Mouse (Mus musculus): ENCODE data around the gene Taar8a. TPM values are rescaled to one million over a fixed set of nuclear protein-coding genes. Genes with fewer than 3 reads are reported as not detected.
"Not testable (repeated sequence)": the region's sequence is repeated elsewhere in the genome, so short reads cannot be mapped to it uniquely, and the experiment has no call there.

Taar8a gene
- polyA plus RNA-seq (2014; fragmentation: Nextera tagmentation; extraction: Ambion mirVana): not detected in 2 replicates

DNA sequence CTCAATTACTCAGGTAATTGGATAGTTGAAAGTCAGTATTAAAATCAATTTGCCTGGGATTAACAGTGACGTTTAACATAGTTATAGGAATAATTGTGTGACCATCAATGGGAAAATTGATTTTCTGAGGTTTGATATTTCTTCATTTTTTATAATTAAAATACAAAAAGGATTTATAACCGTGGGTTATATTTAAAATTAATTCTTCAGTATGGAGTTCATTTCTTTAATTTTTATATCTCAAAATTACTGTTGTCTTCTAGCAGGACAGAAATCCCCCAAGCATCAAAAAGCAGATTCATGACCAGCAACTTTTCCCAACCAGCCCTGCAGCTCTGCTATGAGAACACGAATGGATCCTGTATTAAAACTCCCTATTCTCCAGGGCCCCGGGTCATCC, at the start of gene Taar8a:
Gene Taar8a (plus strand): TSS at position 301 of the 400 bp plus-strand sequence.
- 69% methylated on average over 2 of the region's 4 CpGs for WGBS
- H3K9me3 ChIP-seq (ENCODE audit: control insufficient read depth, low read length); H3K4me2 ChIP-seq; H3K4me1 ChIP-seq (replicated peaks; ENCODE audit: control insufficient read depth, insufficient read depth, low read length); H3K36me3 ChIP-seq (ENCODE audit: control insufficient read depth, insufficient read depth, low read length); ATAC-seq (replicated peaks; ENCODE audit: low FRiP score); H3K27ac ChIP-seq (ENCODE audit: low read depth, low read length); H3K27me3 ChIP-seq (replicated peaks; ENCODE audit: control insufficient read depth, insufficient read depth, low read length); DNase-seq (ENCODE audit: low spot score); H3K9ac ChIP-seq (ENCODE audit: low read depth, low read length); H3K4me3 ChIP-seq (ENCODE audit: low read depth, low read length): not testable (repeated sequence)

DNA sequence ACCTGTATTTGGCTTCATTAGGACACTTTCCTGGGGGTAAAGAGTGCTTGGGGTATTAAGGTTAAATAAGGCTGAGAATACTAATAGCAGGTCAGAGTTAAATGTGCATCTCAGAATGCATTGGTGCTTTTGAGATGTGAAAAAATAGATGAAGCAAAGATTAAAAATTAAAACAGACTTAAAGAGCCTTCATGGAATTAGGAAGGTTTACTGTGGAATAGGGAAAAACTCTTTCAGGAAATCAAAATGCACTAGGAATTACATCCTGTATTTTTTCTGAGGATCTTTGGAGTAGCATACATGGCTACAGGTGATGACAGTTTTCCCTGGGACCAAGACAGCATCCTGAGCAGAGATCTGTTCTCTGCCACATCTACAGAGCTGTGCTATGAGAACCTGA, 49.4 kb upstream of the Taar8a start, which contains the start of gene Taar7d:
Gene Taar7d (plus strand): TSS at position 301 of the 400 bp plus-strand sequence.
- H3K27ac ChIP-seq (ENCODE audit: low read depth, low read length): no peak within 1 kb of the TSS

GRCm38 (mm10) chr10:24031347-24031746, 45.0 kb upstream of the Taar8a start:
- ATAC-seq (replicated peaks; ENCODE audit: low FRiP score) (no peak), DNase-seq (ENCODE audit: low spot score) (no peak)
- Histone ChIP-seq H3K4me3 (ENCODE audit: low read depth, low read length) (no peak overlapping the region), H3K4me1 (replicated peaks; ENCODE audit: control insufficient read depth, insufficient read depth, low read length) (no peaks in the 10 kb centered on the region), H3K27ac (ENCODE audit: low read depth, low read length) (no peak overlapping the region), H3K36me3 (ENCODE audit: control insufficient read depth, insufficient read depth, low read length) (no peaks in the 10 kb centered on the region), H3K9me3 (ENCODE audit: control insufficient read depth, low read length) (no peaks in the 10 kb centered on the region), H3K27me3 (replicated peaks; ENCODE audit: control insufficient read depth, insufficient read depth, low read length) (no peaks in the 10 kb centered on the region), H3K4me2 (no peak overlapping the region), H3K9ac (ENCODE audit: low read depth, low read length) (no peak overlapping the region)

More for the DNA sequence above, 49.4 kb upstream of the Taar8a start, which contains the start of gene Taar7d:
- Histone ChIP-seq H3K27me3 (replicated peaks; ENCODE audit: control insufficient read depth, insufficient read depth, low read length) (no peaks in the 10 kb centered on the region), H3K9me3 (ENCODE audit: control insufficient read depth, low read length) (no peaks in the 10 kb centered on the region), H3K9ac (ENCODE audit: low read depth, low read length) (no peak within 1 kb of the TSS), H3K4me1 (replicated peaks; ENCODE audit: control insufficient read depth, insufficient read depth, low read length) (no peaks in the 10 kb centered on the region), H3K36me3 (ENCODE audit: control insufficient read depth, insufficient read depth, low read length) (no peaks in the 10 kb centered on the region), H3K4me3 (ENCODE audit: low read depth, low read length) (no peak within 1 kb of the TSS), H3K4me2 (no peak within 1 kb of the TSS)
- DNase-seq (ENCODE audit: low spot score) (no peak), ATAC-seq (replicated peaks; ENCODE audit: low FRiP score) (no peak)

- H3K4me1 ChIP-seq (replicated peaks; ENCODE audit: control insufficient read depth, insufficient read depth, low read length): peaks cover 3% of the 10 kb centered on the region; the same call in 1 of the 2 replicates
- no peak within 1 kb of the TSS for H3K4me2 ChIP-seq
- H3K36me3 ChIP-seq (ENCODE audit: control insufficient read depth, insufficient read depth, low read length): no peaks in the 10 kb centered on the region
- no peak within 1 kb of the TSS for H3K9ac ChIP-seq (ENCODE audit: low read depth, low read length)
- ATAC-seq (replicated peaks; ENCODE audit: low FRiP score): no peak
- no peaks in the 10 kb centered on the region for H3K9me3 ChIP-seq (ENCODE audit: control insufficient read depth, low read length)
- no peak for DNase-seq (ENCODE audit: low spot score)
- H3K27ac ChIP-seq (ENCODE audit: low read depth, low read length): no peak within 1 kb of the TSS
- no peak within 1 kb of the TSS for H3K4me3 ChIP-seq (ENCODE audit: low read depth, low read length)
- 93% methylated on average over 2 of the region's 2 CpGs for WGBS
- no peaks in the 10 kb centered on the region for H3K27me3 ChIP-seq (replicated peaks; ENCODE audit: control insufficient read depth, insufficient read depth, low read length)
These were observed 39.0 kb upstream of the Taar8a start, which contains the start of gene Taar7e for GRCm38 (mm10) chr10:24037314-24037713. TSS of gene Taar7e (plus strand) at chr10:24037614.

DNA sequence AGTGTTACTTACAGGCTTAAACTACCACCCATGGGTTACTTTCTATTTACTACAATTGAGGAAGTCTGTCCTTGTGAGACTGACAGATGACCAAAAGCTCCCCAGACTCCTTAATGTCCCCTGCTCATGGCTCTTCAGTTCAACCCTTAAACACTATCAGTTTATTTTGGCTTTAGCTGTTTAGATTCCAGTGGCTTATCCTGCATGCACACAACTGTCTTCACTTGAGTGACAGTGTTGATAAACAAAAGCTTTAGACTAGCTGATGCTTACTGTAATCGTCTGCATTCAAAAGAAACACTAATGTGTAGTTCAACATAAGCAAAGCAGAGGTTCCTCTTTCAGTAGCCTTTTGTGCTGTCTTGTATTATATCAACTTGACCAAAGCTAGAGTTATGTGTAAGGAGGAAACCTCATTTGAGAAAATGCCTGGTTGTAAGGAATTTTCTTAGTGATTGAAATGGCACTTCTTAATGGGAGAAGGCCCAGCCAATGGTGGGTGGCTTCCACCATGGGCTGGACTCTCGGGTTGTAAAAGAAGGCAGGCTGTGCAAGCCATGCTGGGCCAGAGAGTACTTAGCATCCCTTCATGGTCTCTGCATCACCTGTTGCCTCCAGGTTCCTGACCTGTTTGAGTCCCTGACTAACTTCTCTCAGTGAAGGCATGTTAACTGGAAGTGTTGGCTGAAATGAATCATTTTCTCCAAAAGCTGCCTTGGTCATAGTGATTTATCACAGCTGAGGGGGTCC, 36.0 kb upstream of the Taar8a start:
- 46% methylated on average over 2 of the region's 2 CpGs for WGBS
- Histone ChIP-seq H3K27me3 (replicated peaks; ENCODE audit: control insufficient read depth, insufficient read depth, low read length) (no peaks in the 10 kb centered on the region), H3K4me1 (replicated peaks; ENCODE audit: control insufficient read depth, insufficient read depth, low read length) (peaks cover 3% of the 10 kb centered on the region; the same call in 1 of the 2 replicates), H3K4me3 (ENCODE audit: low read depth, low read length) (no peak overlapping the region), H3K27ac (ENCODE audit: low read depth, low read length) (no peak overlapping the region), H3K9ac (ENCODE audit: low read depth, low read length) (no peak overlapping the region), H3K36me3 (ENCODE audit: control insufficient read depth, insufficient read depth, low read length) (no peaks in the 10 kb centered on the region), H3K9me3 (ENCODE audit: control insufficient read depth, low read length) (no peaks in the 10 kb centered on the region), H3K4me2 (no peak overlapping the region)
- ATAC-seq (replicated peaks; ENCODE audit: low FRiP score) (peak; percentile 83), DNase-seq (ENCODE audit: low spot score) (no peak)

DNA sequence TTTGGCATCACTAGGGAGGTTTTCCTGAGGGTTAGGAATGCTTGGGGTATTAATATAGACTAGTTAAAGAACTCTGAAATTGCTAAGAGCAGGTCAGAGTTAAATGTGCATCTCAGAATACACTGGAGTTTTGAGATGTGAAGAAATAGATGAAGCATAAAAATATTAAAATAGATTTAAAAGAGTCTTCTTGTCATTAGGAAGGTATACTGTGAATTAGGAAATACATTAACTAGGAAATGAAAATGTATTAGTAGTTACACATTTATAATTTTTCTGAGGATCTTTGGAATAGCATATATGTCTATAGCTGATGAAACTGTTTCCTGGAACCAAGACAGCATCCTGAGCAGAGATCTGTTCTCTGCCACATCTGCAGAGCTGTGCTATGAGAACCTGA, 27.1 kb upstream of the Taar8a start, which contains the start of gene Taar7f:
Gene Taar7f (plus strand): TSS at position 301 of the 400 bp plus-strand sequence.
- H3K27ac ChIP-seq (ENCODE audit: low read depth, low read length): no peak within 1 kb of the TSS
- no peaks in the 10 kb centered on the region for H3K4me1 ChIP-seq (replicated peaks; ENCODE audit: control insufficient read depth, insufficient read depth, low read length)
- no peaks in the 10 kb centered on the region for H3K9me3 ChIP-seq (ENCODE audit: control insufficient read depth, low read length)
- DNase-seq (ENCODE audit: low spot score) (no peak), ATAC-seq (replicated peaks; ENCODE audit: low FRiP score) (no peak)
- H3K36me3 ChIP-seq (ENCODE audit: control insufficient read depth, insufficient read depth, low read length): no peaks in the 10 kb centered on the region
- H3K4me2 ChIP-seq: no peak within 1 kb of the TSS
- no peak within 1 kb of the TSS for H3K4me3 ChIP-seq (ENCODE audit: low read depth, low read length)
- H3K27me3 ChIP-seq (replicated peaks; ENCODE audit: control insufficient read depth, insufficient read depth, low read length): no peaks in the 10 kb centered on the region
- no peak within 1 kb of the TSS for H3K9ac ChIP-seq (ENCODE audit: low read depth, low read length)

DNA sequence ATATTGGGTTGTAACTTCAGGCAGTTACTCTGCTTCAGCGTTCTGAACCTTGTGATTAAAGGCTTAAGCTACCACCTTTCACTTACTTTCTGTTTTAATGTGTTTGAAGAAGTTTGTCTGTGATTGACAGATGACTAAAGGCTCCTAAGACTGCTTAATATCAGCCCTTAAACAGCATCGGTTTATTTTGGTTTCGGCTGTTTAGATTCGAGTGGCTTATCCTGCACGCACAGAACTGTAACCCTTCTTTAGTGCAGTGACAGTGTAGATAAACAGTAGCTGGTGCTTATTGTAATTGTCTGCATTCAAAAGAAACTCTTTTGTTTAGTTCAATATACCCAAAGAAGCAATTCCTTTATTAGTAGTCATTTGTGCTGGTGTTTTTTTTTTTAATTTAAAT, 24.3 kb upstream of the Taar8a start:
- no peaks in the 10 kb centered on the region for H3K36me3 ChIP-seq (ENCODE audit: control insufficient read depth, insufficient read depth, low read length)
- ATAC-seq (replicated peaks; ENCODE audit: low FRiP score) (peak; percentile 82), DNase-seq (ENCODE audit: low spot score) (no peak)
- no peak overlapping the region for H3K4me3 ChIP-seq (ENCODE audit: low read depth, low read length)
- no peak overlapping the region for H3K9ac ChIP-seq (ENCODE audit: low read depth, low read length)
- WGBS: 48% methylated on average over 5 of the region's 5 CpGs
- no peak overlapping the region for H3K4me2 ChIP-seq
- no peak overlapping the region for H3K27ac ChIP-seq (ENCODE audit: low read depth, low read length)
- H3K4me1 ChIP-seq (replicated peaks; ENCODE audit: control insufficient read depth, insufficient read depth, low read length): no peaks in the 10 kb centered on the region
- H3K9me3 ChIP-seq (ENCODE audit: control insufficient read depth, low read length): no peaks in the 10 kb centered on the region
- H3K27me3 ChIP-seq (replicated peaks; ENCODE audit: control insufficient read depth, insufficient read depth, low read length): no peaks in the 10 kb centered on the region

DNA sequence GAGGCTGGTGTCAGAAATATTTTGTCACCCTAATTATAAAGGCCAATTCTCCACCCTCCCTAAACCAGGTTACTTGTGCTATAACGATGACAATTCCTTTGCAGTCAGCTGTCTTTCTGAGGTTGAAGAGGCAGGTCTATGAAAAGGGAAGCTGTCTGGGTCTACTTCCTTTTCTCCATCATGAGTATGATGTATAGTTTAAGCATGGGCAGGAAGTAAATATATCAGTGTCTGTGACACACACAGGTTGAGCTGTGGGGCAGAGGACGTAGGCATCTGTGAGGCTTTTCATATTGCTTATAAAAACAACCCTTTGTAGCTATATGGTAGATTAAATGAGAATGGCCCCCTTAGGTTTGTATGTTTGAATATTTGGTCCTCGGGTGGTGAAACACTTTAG, 17.3 kb upstream of the Taar8a start:
- Histone ChIP-seq H3K27me3 (replicated peaks; ENCODE audit: control insufficient read depth, insufficient read depth, low read length) (no peaks in the 10 kb centered on the region), H3K4me3 (ENCODE audit: low read depth, low read length) (no peak overlapping the region), H3K36me3 (ENCODE audit: control insufficient read depth, insufficient read depth, low read length) (no peaks in the 10 kb centered on the region), H3K27ac (ENCODE audit: low read depth, low read length) (no peak overlapping the region), H3K9ac (ENCODE audit: low read depth, low read length) (no peak overlapping the region), H3K4me1 (replicated peaks; ENCODE audit: control insufficient read depth, insufficient read depth, low read length) (no peaks in the 10 kb centered on the region), H3K9me3 (ENCODE audit: control insufficient read depth, low read length) (no peaks in the 10 kb centered on the region), H3K4me2 (no peak overlapping the region)
- 67% methylated on average over 3 of the region's 3 CpGs for WGBS
- no peak for ATAC-seq (replicated peaks; ENCODE audit: low FRiP score)
- DNase-seq (ENCODE audit: low spot score): no peak

DNA sequence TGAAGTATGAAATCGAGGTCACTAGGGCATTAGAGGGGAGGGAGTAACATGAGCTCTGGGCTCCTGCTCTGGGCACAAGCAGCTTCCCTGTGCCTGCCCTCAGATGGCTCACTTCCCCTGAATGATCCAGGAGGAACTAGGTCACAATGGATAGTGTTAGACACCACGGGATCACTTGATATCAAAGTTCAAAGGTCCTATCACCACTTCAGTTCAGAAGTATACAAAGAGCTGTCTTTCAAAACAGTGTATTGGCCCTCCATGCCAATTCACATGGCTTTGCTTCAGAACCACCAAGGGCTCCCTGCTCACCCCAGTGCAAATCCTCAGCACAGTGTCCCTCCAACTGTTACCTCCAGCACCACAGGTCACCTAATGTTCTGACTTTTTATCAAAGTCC, 1.5 kb upstream of the Taar8a start:
- not testable (repeated sequence) for ATAC-seq (replicated peaks; ENCODE audit: low FRiP score); H3K9me3 ChIP-seq (ENCODE audit: control insufficient read depth, low read length); H3K4me1 ChIP-seq (replicated peaks; ENCODE audit: control insufficient read depth, insufficient read depth, low read length); H3K9ac ChIP-seq (ENCODE audit: low read depth, low read length); H3K36me3 ChIP-seq (ENCODE audit: control insufficient read depth, insufficient read depth, low read length); H3K4me2 ChIP-seq; H3K27ac ChIP-seq (ENCODE audit: low read depth, low read length); DNase-seq (ENCODE audit: low spot score); H3K4me3 ChIP-seq (ENCODE audit: low read depth, low read length); H3K27me3 ChIP-seq (replicated peaks; ENCODE audit: control insufficient read depth, insufficient read depth, low read length)
- WGBS: 28% methylated on average over 2 of the region's 2 CpGs

All from liver, embryonic 11.5 days (tissue).